Mouse (Mus musculus) hindbrain, embryonic 14.5 days (tissue): ENCODE data around the gene RPS10-NUDT3. TPM values are rescaled to one million over a fixed set of nuclear protein-coding genes. Genes with fewer than 3 reads are reported as not detected.

Experiments
- ATAC-seq: fragments of 200-750 bp; cut with Nextera tagmentation; 2 replicates; pipeline ENCODE4 v1.8.0; 2017; ENCODE audit warnings: moderate number of reproducible peaks, mild to moderate bottlenecking, moderate TSS enrichment, moderate library complexity; ENCODE audit not compliant: low FRiP score
- DNase-seq: peaks from one replicate; pipeline ENCODE4 v3.0.0-alpha.2; 2015; ENCODE audit warnings: low spot score
- H3K27ac ChIP-seq: fragments of 300-500 bp; sonication (generic); 2 replicates; pipeline ENCODE4 v1.5.1; 2014; ENCODE audit warnings: mild to moderate bottlenecking, moderate library complexity
- H3K27me3 ChIP-seq: fragments of 300-500 bp; sonication (generic); 2 replicates; pipeline ENCODE4 v1.6.1; 2014; ENCODE audit warnings: mild to moderate bottlenecking, low read length, mixed read lengths; ENCODE audit not compliant: control insufficient read depth, insufficient read depth
- H3K36me3 ChIP-seq: fragments of 300-500 bp; sonication (generic); replicated peaks from 2 replicates; pipeline ENCODE4 v1.6.1; 2014; ENCODE audit not compliant: control insufficient read depth, insufficient read depth
- H3K4me1 ChIP-seq: fragments of 300-500 bp; sonication (generic); replicated peaks from 2 replicates; pipeline ENCODE4 v1.6.1; 2014; ENCODE audit warnings: antibody characterized with exemption, low read length, mixed read lengths; ENCODE audit not compliant: control insufficient read depth, insufficient read depth
- H3K4me2 ChIP-seq: fragments of 300-500 bp; sonication (generic); replicated peaks from 2 replicates; pipeline ENCODE4 v1.6.1; 2014; ENCODE audit warnings: mild to moderate bottlenecking, moderate library complexity
- H3K4me3 ChIP-seq: fragments of 300-500 bp; sonication (generic); replicated peaks from 2 replicates; pipeline ENCODE4 v1.5.1; 2014; ENCODE audit warnings: mild to moderate bottlenecking, low read length
- H3K9ac ChIP-seq: fragments of 300-500 bp; sonication (generic); 2 replicates; pipeline ENCODE4 v1.6.1; 2014
- H3K9me3 ChIP-seq: fragments of 300-500 bp; sonication (generic); 2 replicates; pipeline ENCODE4 v1.6.1; 2016; ENCODE audit warnings: low read length; ENCODE audit not compliant: control insufficient read depth
- WGBS: fragments of 180-500 bp; shearing (Covaris S2); extraction: QIAGEN DNeasy Blood & Tissue Kit; methylation state at CpG from one replicate; pipeline ENCODE4 v1.1.7; 2014; 5-methylcytosine and 5-hydroxymethylcytosine counted together
- polyA plus RNA-seq: library from polyadenylated mRNA; unstranded; fragments of >200 nt; fragmentation: Nextera tagmentation; extraction: Ambion mirVana; gene quantifications from 2 replicates; pipeline ENCODE4 v1.2.1, GENCODE M21; 2014

Gene RPS10-NUDT3
- polyA plus RNA-seq, 1 experiment from 2014 or later = not detected

GRCm38 (mm10) chr17:27554062-27554960 is 80.7 kb downstream of the RPS10-NUDT3 start:
- peak overlapping the region; percentile 82; the same call in 1 of the 2 replicates for H3K4me2 ChIP-seq
- DNase-seq (no peak), ATAC-seq (no peak)
- no peaks in the 10 kb centered on the region for H3K9me3 ChIP-seq
- peak overlapping the region; percentile 20; the same call in 1 of the 2 replicates for H3K27ac ChIP-seq
- no peak overlapping the region for H3K4me3 ChIP-seq
- H3K27me3 ChIP-seq = peaks cover 10% of the 10 kb centered on the region; the same call in 1 of the 2 replicates
- no peak overlapping the region for H3K9ac ChIP-seq
- 44% methylated on average over 20 of the region's 20 CpGs for WGBS
- no peaks in the 10 kb centered on the region for H3K36me3 ChIP-seq
- H3K4me1 ChIP-seq = peaks cover 19% of the 10 kb centered on the region

DNA sequence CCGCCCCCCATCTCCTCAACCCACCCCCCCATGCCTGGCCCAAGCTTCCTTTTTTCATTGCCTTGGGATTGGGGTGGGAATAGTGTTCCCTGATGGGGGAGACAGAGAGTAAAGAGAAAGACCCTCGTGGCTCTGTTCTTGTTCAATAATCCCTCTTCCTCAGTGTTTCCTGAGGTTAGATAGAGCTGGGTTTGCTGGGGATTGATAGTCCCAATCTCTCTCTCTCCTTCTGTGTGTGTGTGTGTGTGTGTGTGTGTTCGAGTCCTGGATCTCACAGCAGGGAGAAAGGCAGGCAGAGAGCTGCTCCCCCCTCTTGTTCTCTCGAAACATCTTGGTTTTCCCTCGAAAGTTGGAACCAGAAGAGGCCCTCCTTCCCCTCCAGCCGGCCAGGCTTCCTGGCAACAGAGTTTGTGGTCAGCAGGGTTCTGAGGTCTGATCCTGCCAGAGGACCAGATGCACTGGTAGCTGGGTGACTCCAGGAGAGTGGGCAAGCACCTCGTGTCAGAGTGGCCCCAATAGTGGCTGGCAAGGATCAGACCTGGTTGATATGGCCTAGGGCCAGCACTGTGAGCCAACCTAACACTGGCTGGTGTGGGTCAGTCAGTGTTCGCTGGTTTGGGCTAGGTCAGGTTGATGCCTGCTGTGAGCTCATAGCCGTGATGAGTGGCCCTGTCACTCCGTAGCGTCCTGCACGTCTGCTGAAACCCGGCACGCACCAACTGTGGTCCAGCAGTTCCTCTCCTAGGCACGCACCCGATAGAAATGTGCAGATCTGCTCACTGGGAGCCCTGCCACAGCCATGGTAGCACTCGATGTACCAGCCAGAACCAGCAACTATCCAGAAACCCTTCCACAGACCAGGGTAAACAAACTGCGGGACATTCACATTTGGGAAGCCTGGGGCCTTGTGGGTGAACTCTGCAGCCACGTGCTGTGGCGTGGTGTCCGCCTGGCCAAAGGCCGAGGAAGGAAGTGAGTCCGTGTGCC is 82.5 kb downstream of the RPS10-NUDT3 start:
- H3K9ac ChIP-seq = no peak overlapping the region
- ATAC-seq (no peak), DNase-seq (no peak)
- no peak overlapping the region for H3K4me3 ChIP-seq
- peaks cover 7% of the 10 kb centered on the region; the same call in 1 of the 2 replicates for H3K27me3 ChIP-seq
- WGBS = 73% methylated on average over 23 of the region's 23 CpGs
- H3K9me3 ChIP-seq = no peaks in the 10 kb centered on the region
- no peak overlapping the region for H3K4me2 ChIP-seq
- no peak overlapping the region for H3K27ac ChIP-seq
- H3K36me3 ChIP-seq = no peaks in the 10 kb centered on the region
- peaks cover 5% of the 10 kb centered on the region for H3K4me1 ChIP-seq

DNA sequence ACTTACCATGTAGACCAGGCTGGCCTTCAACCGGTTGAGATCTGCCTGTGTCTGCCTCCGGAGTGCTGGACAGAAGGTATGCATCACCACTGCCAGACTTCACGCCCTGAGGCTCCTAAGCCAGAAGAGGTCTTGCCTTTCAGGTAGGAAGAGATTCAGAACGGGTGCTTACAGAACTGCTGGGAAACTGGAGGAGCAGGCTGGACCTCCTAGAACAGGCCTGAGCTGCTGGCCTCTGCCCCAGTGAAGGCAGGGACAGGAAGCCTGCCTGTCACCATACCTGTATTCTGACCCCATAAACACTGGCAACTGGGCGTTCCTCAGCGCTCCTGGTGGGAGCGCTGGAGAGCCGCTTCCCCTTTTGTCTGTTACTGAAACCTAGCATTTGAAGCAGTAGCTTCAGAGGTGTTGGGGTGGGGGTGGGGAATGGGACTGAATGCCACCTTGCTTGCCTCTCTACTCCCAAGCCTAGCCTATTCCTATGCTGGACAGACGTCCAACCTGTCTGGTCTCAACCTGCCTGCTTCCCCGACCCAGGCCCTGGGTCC is 83.6 kb downstream of the RPS10-NUDT3 start:
- Histone ChIP-seq H3K4me3 (no peak overlapping the region), H3K4me1 (peaks cover 3% of the 10 kb centered on the region; the same call in 1 of the 2 replicates), H3K4me2 (no peak overlapping the region), H3K9me3 (no peaks in the 10 kb centered on the region), H3K27me3 (peaks cover 7% of the 10 kb centered on the region; the same call in 1 of the 2 replicates), H3K9ac (no peak overlapping the region), H3K27ac (no peak overlapping the region), H3K36me3 (no peaks in the 10 kb centered on the region)
- WGBS = 57% methylated on average over 10 of the region's 10 CpGs
- DNase-seq = no peak
- ATAC-seq = no peak

DNA sequence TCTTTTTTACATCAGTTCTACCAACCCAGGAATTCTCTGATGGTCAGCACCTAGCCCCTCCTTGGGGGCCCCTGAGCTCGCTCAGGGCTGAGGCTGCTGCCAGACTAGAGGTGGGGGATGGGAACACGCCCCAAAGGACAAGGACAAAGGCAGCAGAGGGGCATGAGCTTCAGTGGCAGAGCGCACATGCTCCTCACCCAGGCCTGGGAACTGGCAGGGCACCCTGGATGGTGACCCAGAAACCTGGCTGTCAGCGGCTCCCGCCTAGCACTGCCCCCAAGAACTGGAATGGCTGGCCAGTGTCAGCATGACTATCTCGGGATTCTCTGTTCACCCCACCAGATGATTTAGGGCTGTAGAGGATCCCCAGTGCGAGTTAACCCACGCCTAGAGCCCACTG is 85.8 kb downstream of the RPS10-NUDT3 start:
- Histone ChIP-seq H3K4me1 (0 out of 2 replicates have a peak, but pooled peaks cover 3% of the 10 kb centered on the region), H3K36me3 (no peaks in the 10 kb centered on the region), H3K27me3 (no peaks in the 10 kb centered on the region), H3K9me3 (no peaks in the 10 kb centered on the region), H3K4me3 (no peak overlapping the region), H3K9ac (no peak overlapping the region), H3K4me2 (no peak overlapping the region), H3K27ac (no peak overlapping the region)
- DNase-seq (no peak), ATAC-seq (no peak)
- 41% methylated on average over 8 of the region's 8 CpGs for WGBS

- Histone ChIP-seq H3K4me1 (0 out of 2 replicates have a peak, but pooled peaks cover 3% of the 10 kb centered on the region), H3K4me2 (no peak overlapping the region), H3K9ac (no peak overlapping the region), H3K9me3 (no peaks in the 10 kb centered on the region), H3K4me3 (no peak overlapping the region), H3K27me3 (no peaks in the 10 kb centered on the region), H3K36me3 (no peaks in the 10 kb centered on the region), H3K27ac (no peak overlapping the region)
- ATAC-seq (no peak), DNase-seq (no peak)
- 78% methylated on average over 9 of the region's 9 CpGs for WGBS
These were observed 87.7 kb downstream of the RPS10-NUDT3 start for GRCm38 (mm10) chr17:27547253-27547868.

DNA sequence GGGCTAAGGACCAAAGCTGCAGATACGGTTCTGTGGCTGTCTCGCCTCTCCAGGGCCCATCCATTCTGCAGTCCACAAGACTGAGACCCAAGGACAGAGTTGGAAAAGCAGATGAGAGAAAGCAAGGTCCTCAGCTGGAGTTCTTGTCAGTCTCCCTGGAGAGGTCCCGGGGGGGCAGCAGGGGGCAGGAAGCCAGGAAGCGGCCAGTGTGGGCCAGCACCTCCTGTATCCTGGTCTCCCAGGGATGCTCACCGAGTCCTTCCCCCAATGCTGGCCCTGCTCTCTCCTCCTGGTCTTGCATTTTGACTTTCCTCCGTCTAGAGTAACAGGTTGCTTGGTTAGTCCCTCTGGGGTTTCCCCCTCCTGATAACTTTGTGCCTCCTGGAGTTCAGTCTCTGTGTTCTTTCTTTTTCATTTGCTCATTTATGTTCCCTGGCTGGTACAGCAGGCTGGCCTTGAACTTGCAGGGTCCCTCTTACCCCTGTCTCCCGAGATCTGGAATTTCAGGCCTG is 88.4 kb downstream of the RPS10-NUDT3 start:
- H3K9ac ChIP-seq = no peak overlapping the region
- DNase-seq = no peak
- no peaks in the 10 kb centered on the region for H3K36me3 ChIP-seq
- ATAC-seq = no peak
- no peaks in the 10 kb centered on the region for H3K27me3 ChIP-seq
- H3K9me3 ChIP-seq = no peaks in the 10 kb centered on the region
- H3K4me2 ChIP-seq = no peak overlapping the region
- H3K4me1 ChIP-seq = 0 out of 2 replicates have a peak, but pooled peaks cover 3% of the 10 kb centered on the region
- no peak overlapping the region for H3K27ac ChIP-seq
- no peak overlapping the region for H3K4me3 ChIP-seq
- 67% methylated on average over 7 of the region's 7 CpGs for WGBS

DNA sequence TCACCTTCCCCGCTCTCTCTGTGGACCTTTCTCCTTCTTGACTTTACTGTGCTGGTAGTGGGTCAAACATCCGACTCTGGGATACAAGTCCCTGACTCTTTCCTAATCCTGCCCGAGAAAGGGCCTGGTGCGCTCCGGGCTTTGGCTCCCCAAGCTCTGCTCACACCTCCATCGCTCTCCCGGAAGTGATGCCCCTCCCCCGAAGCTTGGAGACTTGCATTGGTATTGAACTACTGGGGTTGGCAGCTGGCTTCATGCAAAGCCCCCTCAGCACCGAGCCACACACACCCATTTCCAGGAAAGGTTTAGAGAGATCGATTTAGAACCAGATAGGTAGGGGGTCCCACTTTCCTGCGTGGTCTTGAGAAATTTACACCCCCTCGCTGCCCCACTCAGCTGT is 89.0 kb downstream of the RPS10-NUDT3 start:
- no peaks in the 10 kb centered on the region for H3K36me3 ChIP-seq
- 0 out of 2 replicates have a peak, but pooled peaks cover 3% of the 10 kb centered on the region for H3K4me1 ChIP-seq
- H3K9me3 ChIP-seq = no peaks in the 10 kb centered on the region
- H3K9ac ChIP-seq = no peak overlapping the region
- H3K4me2 ChIP-seq = no peak overlapping the region
- ATAC-seq (no peak), DNase-seq (no peak)
- no peak overlapping the region for H3K4me3 ChIP-seq
- 56% methylated on average over 12 of the region's 12 CpGs for WGBS
- no peak overlapping the region for H3K27ac ChIP-seq
- no peaks in the 10 kb centered on the region for H3K27me3 ChIP-seq

DNA sequence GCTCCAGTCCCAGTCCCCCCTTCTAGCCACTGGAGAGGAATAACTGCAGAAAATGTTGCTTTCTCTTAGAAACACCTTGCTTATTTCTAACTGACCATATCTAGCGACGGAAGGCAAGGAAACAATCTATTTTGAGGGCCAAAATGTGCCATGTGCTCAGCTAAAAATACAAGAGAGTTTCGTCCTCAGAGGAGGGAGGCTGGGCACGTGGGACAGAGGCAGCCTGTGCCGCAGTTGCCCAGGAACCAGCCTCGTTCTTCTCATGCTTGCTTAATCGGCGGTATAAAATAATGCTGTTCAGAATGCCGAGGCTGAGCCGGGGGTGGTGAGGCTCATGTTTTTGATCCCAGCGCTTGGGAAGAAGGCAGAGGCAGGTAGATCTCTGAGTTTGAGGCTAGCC is 90.5 kb downstream of the RPS10-NUDT3 start:
- H3K4me1 ChIP-seq = 0 out of 2 replicates have a peak, but pooled peaks cover 3% of the 10 kb centered on the region
- H3K36me3 ChIP-seq = no peaks in the 10 kb centered on the region
- H3K4me2 ChIP-seq = no peak overlapping the region
- WGBS = 85% methylated on average over 11 of the region's 11 CpGs
- H3K4me3 ChIP-seq = no peak overlapping the region
- H3K9ac ChIP-seq = no peak overlapping the region
- no peaks in the 10 kb centered on the region for H3K27me3 ChIP-seq
- no peaks in the 10 kb centered on the region for H3K9me3 ChIP-seq
- ATAC-seq (no peak), DNase-seq (no peak)
- H3K27ac ChIP-seq = no peak overlapping the region
